20 mouse cellular contexts compared by ENCODE assay signal in genomic region chr13:64178746-64179652, GRCm38 (mm10). TPM values are rescaled to one million over a fixed set of nuclear protein-coding genes. Genes with fewer than 3 reads are reported as not detected.
DNase-seq lines count a peak whose midpoint lies in the region; ATAC-seq lines count a peak whose summit lies in the region.
"Had no signal": no experiment of that assay in that cellular context is flagged by ENCODE, and none has a peak within 500 bp of the region (broad histone marks: within the 10 kb centered on the region; RNA-seq: fewer than 3 reads in every experiment).

No protein-coding gene starts in this region.

- no peak overlapping the region for H3K9ac ChIP-seq in heart, embryonic 13.5 days
- H3K9ac ChIP-seq in midbrain, embryonic 11.5 days (ENCODE audit: low read length): no peak overlapping the region
- no peak overlapping the region for H3K9ac ChIP-seq in midbrain, embryonic 14.5 days (replicated peaks; ENCODE audit: low read length)
- H3K9ac ChIP-seq in liver, embryonic 12.5 days: no peak overlapping the region
- H3K9ac ChIP-seq: hindbrain, embryonic 13.5 days; limb, embryonic 12.5 days; midbrain, embryonic 15.5 days had no signal

- H3K27me3 ChIP-seq in heart, embryonic 13.5 days (replicated peaks): no peaks in the 10 kb centered on the region
- H3K27me3 ChIP-seq in midbrain, embryonic 11.5 days (ENCODE audit: control insufficient read depth, insufficient read depth, low read length): no peaks in the 10 kb centered on the region
- H3K27me3 ChIP-seq in midbrain, embryonic 14.5 days (ENCODE audit: control insufficient read depth, insufficient read depth, low read length): no peaks in the 10 kb centered on the region
- H3K27me3 ChIP-seq in liver, embryonic 12.5 days (replicated peaks): no peaks in the 10 kb centered on the region
- H3K27me3 ChIP-seq: hindbrain, embryonic 13.5 days; limb, embryonic 12.5 days; midbrain, embryonic 15.5 days; Patski had no signal

- no peak for DNase-seq in heart, postnatal 36 days
- DNase-seq in midbrain, embryonic 11.5 days (ENCODE audit: low spot score, missing footprints): no peak
- DNase-seq in midbrain, embryonic 14.5 days: no peak
- no peak for DNase-seq in frontal cortex, adult 2 months (ENCODE audit: extremely low spot score in 1 of 2, low spot score in 1 of 2)
- DNase-seq in cerebellum, postnatal 36 days: no peak
- DNase-seq: cerebellum, postnatal 10 days; embryo, embryonic 11 days; gastrocnemius, postnatal 14 days; kidney, postnatal 25 days; layer of hippocampus, adult 9-11 months; right cerebral cortex, adult 18-20 months; spleen, adult 18-20 months; thymus, adult 2 months had no signal

- H3K4me1 ChIP-seq in heart, embryonic 13.5 days: peaks cover 12% of the 10 kb centered on the region
- peaks cover 3% of the 10 kb centered on the region; the same call in 1 of the 2 replicates for H3K4me1 ChIP-seq in midbrain, embryonic 11.5 days (ENCODE audit: control insufficient read depth, insufficient read depth, low read length)
- H3K4me1 ChIP-seq in midbrain, embryonic 14.5 days (ENCODE audit: control insufficient read depth, insufficient read depth, low read length): no peaks in the 10 kb centered on the region
- no peaks in the 10 kb centered on the region for H3K4me1 ChIP-seq in liver, embryonic 12.5 days
- H3K4me1 ChIP-seq: hindbrain, embryonic 13.5 days; limb, embryonic 12.5 days; midbrain, embryonic 15.5 days had no signal

- intact Hi-C loops in heart, postnatal 36 days (cut with DNase I): no loop called here

- no peak overlapping the region for H3K4me2 ChIP-seq in heart, embryonic 13.5 days
- H3K4me2 ChIP-seq in midbrain, embryonic 11.5 days: no peak overlapping the region
- no peak overlapping the region for H3K4me2 ChIP-seq in midbrain, embryonic 14.5 days (ENCODE audit: low read length)
- no peak overlapping the region for H3K4me2 ChIP-seq in liver, embryonic 12.5 days
- H3K4me2 ChIP-seq: hindbrain, embryonic 13.5 days; limb, embryonic 12.5 days; midbrain, embryonic 15.5 days had no signal

- ATAC-seq in heart, embryonic 13.5 days (ENCODE audit: extremely low read depth, insufficient number of reproducible peaks, low FRiP score, low TSS enrichment): no peak
- peak; percentile 24; the same call in 1 of the 2 replicates for ATAC-seq in midbrain, embryonic 11.5 days (ENCODE audit: low FRiP score)
- ATAC-seq in midbrain, embryonic 14.5 days (ENCODE audit: low FRiP score, low TSS enrichment): no peak
- ATAC-seq in liver, embryonic 12.5 days: peak; percentile 44; the same call in 1 of the 2 replicates
- ATAC-seq: activated CD4-positive, CD25-positive, alpha-beta regulatory T cell, adult 4 months; midbrain, embryonic 15.5 days; Patski had no signal

- H3K27ac ChIP-seq in heart, embryonic 13.5 days (replicated peaks): peak overlapping the region; percentile 0; the same call in 1 of the 2 replicates
- H3K27ac ChIP-seq in midbrain, embryonic 11.5 days (ENCODE audit: low read depth, low read length): no peak overlapping the region
- no peak overlapping the region for H3K27ac ChIP-seq in midbrain, embryonic 14.5 days (replicated peaks; ENCODE audit: low read depth, low read length)
- H3K27ac ChIP-seq in liver, embryonic 12.5 days: peak overlapping the region; percentile 48
- H3K27ac ChIP-seq: hindbrain, embryonic 13.5 days; limb, embryonic 12.5 days; midbrain, embryonic 15.5 days had no signal

- H3K9me3 ChIP-seq in heart, embryonic 13.5 days: 0 out of 2 replicates have a peak, but pooled peaks cover 4% of the 10 kb centered on the region
- no peaks in the 10 kb centered on the region for H3K9me3 ChIP-seq in midbrain, embryonic 11.5 days (ENCODE audit: control insufficient read depth, low read length)
- H3K9me3 ChIP-seq in midbrain, embryonic 14.5 days (ENCODE audit: control insufficient read depth, low read length): no peaks in the 10 kb centered on the region
- H3K9me3 ChIP-seq in liver, embryonic 12.5 days (replicated peaks): no peaks in the 10 kb centered on the region
- H3K9me3 ChIP-seq: hindbrain, embryonic 13.5 days; limb, embryonic 12.5 days; midbrain, embryonic 15.5 days had no signal

- WGBS in heart, embryonic 13.5 days: 62% methylated on average over 13 of the region's 13 CpGs
- 61% methylated on average over 13 of the region's 13 CpGs for WGBS in midbrain, embryonic 11.5 days
- WGBS in midbrain, embryonic 14.5 days: 60% methylated on average over 13 of the region's 13 CpGs
- WGBS in liver, embryonic 12.5 days (ENCODE audit: insufficient replicate concordance): 74% methylated on average over 13 of the region's 13 CpGs

- H3K4me3 ChIP-seq in heart, embryonic 13.5 days: no peak overlapping the region
- no peak overlapping the region for H3K4me3 ChIP-seq in midbrain, embryonic 11.5 days (ENCODE audit: low read depth, low read length)
- H3K4me3 ChIP-seq in midbrain, embryonic 14.5 days (replicated peaks; ENCODE audit: low read depth, low read length): no peak overlapping the region
- no peak overlapping the region for H3K4me3 ChIP-seq in liver, embryonic 12.5 days
- H3K4me3 ChIP-seq: hindbrain, embryonic 13.5 days; limb, embryonic 12.5 days; midbrain, embryonic 15.5 days had no signal

- peaks cover 93% of the 10 kb centered on the region for H3K36me3 ChIP-seq in heart, embryonic 13.5 days
- no peaks in the 10 kb centered on the region; the same call in 1 of the 2 replicates for H3K36me3 ChIP-seq in midbrain, embryonic 11.5 days (ENCODE audit: control insufficient read depth, insufficient read depth, low read length)
- peaks cover 18% of the 10 kb centered on the region; the same call in 1 of the 2 replicates for H3K36me3 ChIP-seq in midbrain, embryonic 14.5 days (ENCODE audit: control insufficient read depth, insufficient read depth, low read length)
- no peaks in the 10 kb centered on the region for H3K36me3 ChIP-seq in liver, embryonic 12.5 days

RNA-seq across cellular contexts. Expression of gene Habp4, which starts 17.4 kb away (rescaled TPM):
- 50.1 and 53.9 TPM in 2 replicates for polyA plus RNA-seq in heart, embryonic 13.5 days (2015; fragmentation: Nextera tagmentation; extraction: Ambion mirVana)
- total RNA-seq in heart, postnatal 36 days (2021): 10 to 100 TPM; 48.7 to 51.1 TPM
- polyA plus RNA-seq in midbrain, embryonic 11.5 days (2014; fragmentation: Nextera tagmentation; extraction: Ambion mirVana): 23.1 and 23.4 TPM in 2 replicates
- 34.7 and 36.5 TPM in 2 replicates for polyA plus RNA-seq in midbrain, embryonic 14.5 days (2014; fragmentation: Nextera tagmentation; extraction: Ambion mirVana)
- 14.0 TPM in 2 replicates for polyA plus RNA-seq in liver, embryonic 12.5 days (2016; fragmentation: Nextera tagmentation; extraction: Ambion mirVana)
- 186 and 204 TPM in 2 replicates for polyA plus RNA-seq in frontal cortex, adult 2 months (2012; rRNA removed)

RNA-seq across cellular contexts. Expression of gene Zfp367, which starts 26.0 kb away (rescaled TPM):
- polyA plus RNA-seq in heart, embryonic 13.5 days (2015; fragmentation: Nextera tagmentation; extraction: Ambion mirVana): 20.9 and 21.9 TPM in 2 replicates
- 10 to 100 TPM; 20.9 to 22.8 TPM for total RNA-seq in heart, postnatal 36 days (2021)
- polyA plus RNA-seq in midbrain, embryonic 11.5 days (2014; fragmentation: Nextera tagmentation; extraction: Ambion mirVana): 25.6 and 25.7 TPM in 2 replicates
- polyA plus RNA-seq in midbrain, embryonic 14.5 days (2014; fragmentation: Nextera tagmentation; extraction: Ambion mirVana): 4.2 and 7.2 TPM in 2 replicates
- polyA plus RNA-seq in liver, embryonic 12.5 days (2016; fragmentation: Nextera tagmentation; extraction: Ambion mirVana): 26.1 and 27.2 TPM in 2 replicates
- polyA plus RNA-seq in frontal cortex, adult 2 months (2012; rRNA removed): 21.1 and 21.3 TPM in 2 replicates

RNA-seq across cellular contexts. Expression of gene Slc35d2, which starts 49.8 kb away (rescaled TPM):
- 4.5 and 5.5 TPM in 2 replicates for polyA plus RNA-seq in heart, embryonic 13.5 days (2015; fragmentation: Nextera tagmentation; extraction: Ambion mirVana)
- total RNA-seq in heart, postnatal 36 days (2021): 1 to 10 TPM; 2.1 to 2.5 TPM
- polyA plus RNA-seq in midbrain, embryonic 11.5 days (2014; fragmentation: Nextera tagmentation; extraction: Ambion mirVana): 2.9 and 5.0 TPM in 2 replicates
- 1.4 and 1.8 TPM in 2 replicates for polyA plus RNA-seq in midbrain, embryonic 14.5 days (2014; fragmentation: Nextera tagmentation; extraction: Ambion mirVana)
- 3.0 and 3.6 TPM in 2 replicates for polyA plus RNA-seq in liver, embryonic 12.5 days (2016; fragmentation: Nextera tagmentation; extraction: Ambion mirVana)
- polyA plus RNA-seq in frontal cortex, adult 2 months (2012; rRNA removed): 1.3 and 1.6 TPM in 2 replicates

Comparison
In these comparisons a context has a peak if more than half of its experiments do, and no peak if none do; other contexts are left out.
1. ATAC-seq: peak in midbrain, embryonic 11.5 days (single experiment) and liver, embryonic 12.5 days (single experiment); none in heart, embryonic 13.5 days (single experiment) and midbrain, embryonic 14.5 days (single experiment).
2. H3K27ac ChIP-seq: peak in heart, embryonic 13.5 days (single experiment) and liver, embryonic 12.5 days (single experiment); none in midbrain, embryonic 11.5 days (single experiment) and midbrain, embryonic 14.5 days (single experiment).